Mouse (Mus musculus): ENCODE data around the gene Galr3. TPM values are rescaled to one million over a fixed set of nuclear protein-coding genes. Genes with fewer than 3 reads are reported as not detected.

Gene Galr3
- total and polyA plus RNA-seq, 3 experiments = 0.70 to 1.6 (median 1.2) TPM

- dilution Hi-C loops (cut with MboI; ENCODE audit: extremely low pct_ligation_motif_present, extremely low pct_unique_long_range_greater_than_20kb, low sequenced_read_pairs) = no loop called here
- in situ Hi-C loops (cut with MboI; ENCODE audit: low pct_ligation_motif_present, low pct_unique_long_range_greater_than_20kb, low sequenced_read_pairs) = loop anchor here (5.0 kb wide), 1 partner anchor 34 kb away; no protein-coding TSS in a partner anchor
- no peak overlapping the region for H3K4me3 ChIP-seq (replicated peaks in 1 of 3; ENCODE audit: low read depth in 2 of 3, low read length in 2 of 3, poor library complexity in 1 of 3)
- H3K4me1 ChIP-seq (ENCODE audit: control insufficient read depth in 1 of 2, insufficient read depth in 2 of 2) = peaks cover 10 to 58% of the 10 kb centered on the region in 2 experiments
- H3K27ac ChIP-seq (ENCODE audit: insufficient read depth, low read depth) = peak overlapping the region; percentile 65; the same call in 1 of the 2 replicates
- peaks cover 13% of the 10 kb centered on the region for H3K79me2 ChIP-seq (replicated peaks; ENCODE audit: control insufficient read depth, extremely low read depth, insufficient read depth, poor library complexity, severe bottlenecking)
- peaks cover 0 to 3% of the 10 kb centered on the region in 2 experiments for H3K36me3 ChIP-seq (replicated peaks in 1 of 2; ENCODE audit: control insufficient read depth in 1 of 2, insufficient read depth in 1 of 2, low read length in 1 of 2)
- H3K9ac ChIP-seq (ENCODE audit: insufficient read depth, low read depth) = 0 out of 2 replicates have a peak overlapping the region, but pooled peaks have one; percentile 36
- no peaks in the 10 kb centered on the region for H3K27me3 ChIP-seq (replicated peaks)
- H3K4me2 ChIP-seq (ENCODE audit: insufficient read depth, low read depth, poor library complexity, severe bottlenecking) = no peak overlapping the region
- H3K9me3 ChIP-seq (replicated peaks; ENCODE audit: low read length) = peaks cover 7% of the 10 kb centered on the region
- peak; percentile 50 for DNase-seq (ENCODE audit: extremely low read depth)
- TF ChIP-seq NELFE (IDR thresholded peaks at IDR 0.05; ENCODE audit: low read depth, low read length) (no peak), RCOR1 (conservative IDR thresholded peaks at IDR 0.05; ENCODE audit: low read depth, low read length) (no peak), UBTF (IDR thresholded peaks at IDR 0.05; ENCODE audit: low read depth, low read length) (0 out of 2 replicates have a peak, but pooled peaks have one; percentile 33), MAZ (IDR thresholded peaks at IDR 0.05; ENCODE audit: low read depth, low read length) (no peak; the same call in 1 of the 2 replicates), MYC (IDR thresholded peaks at IDR 0.05; ENCODE audit: low read depth, low read length) (peak; percentile 98), NRF1 (IDR thresholded peaks at IDR 0.05; ENCODE audit: low read depth, low read length) (no peak), HCFC1 (IDR thresholded peaks at IDR 0.05; ENCODE audit: low read depth, low read length) (no peak), EP300 (IDR thresholded peaks at IDR 0.05; ENCODE audit: low read length) (peak; percentile 61; the same call in 1 of the 2 replicates), SMC3 (IDR thresholded peaks at IDR 0.05; ENCODE audit: low read depth, low read length) (peak; percentile 78), CHD1 (IDR thresholded peaks at IDR 0.05; ENCODE audit: low read depth, low read length) (peak; percentile 99), MAFK (IDR thresholded peaks at IDR 0.05; ENCODE audit: insufficient replicate concordance, low read length) (no peak), ZKSCAN1 (IDR thresholded peaks at IDR 0.05; ENCODE audit: borderline replicate concordance, low read depth, low read length) (no peak), ETS1 (conservative IDR thresholded peaks at IDR 0.05; ENCODE audit: low read depth, low read length) (no peak; the same call in 1 of the 2 replicates), PAX5 (IDR thresholded peaks at IDR 0.05; ENCODE audit: low read length) (no peak), POLR2AphosphoS2 (IDR thresholded peaks at IDR 0.05; ENCODE audit: low read depth, low read length) (no peak), CTCF (conservative IDR thresholded peaks at IDR 0.05 in 1 of 2, IDR thresholded peaks at IDR 0.05 in 1 of 2; ENCODE audit: low read depth in 2 of 2, low read length in 2 of 2) (peak; percentile 38 to 93; a peak in 3 of 4 replicates), RAD21 (IDR thresholded peaks at IDR 0.05; ENCODE audit: low read depth, low read length) (peak; percentile 73), POLR2A (IDR thresholded peaks at IDR 0.05; ENCODE audit: low read depth, low read length) (peak; percentile 41; the same call in 1 of the 2 replicates), TBP (conservative IDR thresholded peaks at IDR 0.05; ENCODE audit: low read depth, low read length) (peak; percentile 59; the same call in 1 of the 2 replicates), TCF12 (IDR thresholded peaks at IDR 0.05; ENCODE audit: low read depth, low read length) (peak; percentile 81; the same call in 1 of the 2 replicates), IRF4 (IDR thresholded peaks at IDR 0.05; ENCODE audit: low read depth, low read length) (peak; percentile 68; the same call in 1 of the 2 replicates), USF2 (conservative IDR thresholded peaks at IDR 0.05; ENCODE audit: low read depth, low read length) (no peak), ZC3H11A (IDR thresholded peaks at IDR 0.05; ENCODE audit: low read depth, low read length) (no peak), E2F4 (IDR thresholded peaks at IDR 0.05; ENCODE audit: insufficient replicate concordance, low read depth, low read length) (no peak), JUND (conservative IDR thresholded peaks at IDR 0.05; ENCODE audit: low read depth, low read length) (peak; percentile 28; the same call in 1 of the 2 replicates), MAX (IDR thresholded peaks at IDR 0.05; ENCODE audit: low read length) (peak; percentile 79), KAT2A (IDR thresholded peaks at IDR 0.05; ENCODE audit: insufficient replicate concordance, low read length) (no peak), JUN (IDR thresholded peaks at IDR 0.05; ENCODE audit: insufficient read depth, low read depth, low read length) (no peak), MXI1 (IDR thresholded peaks at IDR 0.05; ENCODE audit: low read depth, low read length) (no peak), ZMIZ1 (IDR thresholded peaks at IDR 0.05; ENCODE audit: low read depth, low read length) (no peak), ZNF384 (IDR thresholded peaks at IDR 0.05; ENCODE audit: low read depth, low read length) (peak; percentile 96), GABPA (IDR thresholded peaks at IDR 0.05; ENCODE audit: insufficient replicate concordance, low read depth, low read length) (no peak), MEF2A (IDR thresholded peaks at IDR 0.05; ENCODE audit: borderline replicate concordance, low read depth, low read length) (peak; percentile 53; the same call in 1 of the 2 replicates), BHLHE40 (IDR thresholded peaks at IDR 0.05; ENCODE audit: low read depth, low read length) (no peak), CHD2 (IDR thresholded peaks at IDR 0.05; ENCODE audit: low read length) (peak; percentile 35; the same call in 1 of the 2 replicates), USF1 (IDR thresholded peaks at IDR 0.05; ENCODE audit: low read depth, low read length) (no peak), SIN3A (IDR thresholded peaks at IDR 0.05; ENCODE audit: low read length) (0 out of 2 replicates have a peak, but pooled peaks have one; percentile 61)
Observed at GRCm38 (mm10) chr15:79071117-79072039, 29.7 kb downstream of the Galr3 start.

All from CH12.LX (cell line).